Mouse (Mus musculus) intestine, embryonic 16.5 days (tissue): ENCODE results near the gene Polr1c. TPM values are rescaled to one million over a fixed set of nuclear protein-coding genes. Genes with fewer than 3 reads are reported as not detected.

Experiments used
- ATAC-seq: fragments of 200-750 bp; cut with Nextera tagmentation; 2 replicates; pipeline ENCODE4 v1.8.0; 2017; ENCODE audit warnings: moderate TSS enrichment, moderate library complexity
- H3K27ac ChIP-seq: fragments of 300-500 bp; sonication (generic); 2 replicates; pipeline ENCODE4 v1.5.1; 2014; ENCODE audit warnings: mild to moderate bottlenecking, low read length
- H3K27me3 ChIP-seq: fragments of 300-500 bp; sonication (generic); replicated peaks from 2 replicates; pipeline ENCODE4 v1.6.1; 2014; ENCODE audit warnings: low read length, control low read depth, mixed read lengths; ENCODE audit not compliant: control insufficient read depth, insufficient read depth
- H3K36me3 ChIP-seq: fragments of 300-500 bp; sonication (generic); 2 replicates; pipeline ENCODE4 v1.6.1; 2014; ENCODE audit warnings: low read length, control low read depth; ENCODE audit not compliant: control insufficient read depth, insufficient read depth
- H3K4me1 ChIP-seq: fragments of 300-500 bp; sonication (generic); 2 replicates; pipeline ENCODE4 v1.6.1; 2014; ENCODE audit warnings: low read length, control low read depth, mixed read lengths; ENCODE audit not compliant: control insufficient read depth, insufficient read depth
- H3K4me2 ChIP-seq: fragments of 300-500 bp; sonication (generic); 2 replicates; pipeline ENCODE4 v1.6.1; 2014; ENCODE audit warnings: low read depth, low read length, control low read depth
- H3K4me3 ChIP-seq: fragments of 300-500 bp; sonication (generic); 2 replicates; pipeline ENCODE4 v1.5.1; 2014; ENCODE audit warnings: mild to moderate bottlenecking, low read length
- H3K9ac ChIP-seq: fragments of 300-500 bp; sonication (generic); 2 replicates; pipeline ENCODE4 v1.6.1; 2014; ENCODE audit warnings: low read depth, low read length
- H3K9me3 ChIP-seq: fragments of 300-500 bp; sonication (generic); 2 replicates; pipeline ENCODE4 v1.6.1; 2016; ENCODE audit warnings: low read length, control low read depth; ENCODE audit not compliant: control insufficient read depth
- WGBS: fragments of 180-500 bp; shearing (Covaris S2); extraction: QIAGEN DNeasy Blood & Tissue Kit; methylation state at CpG from one replicate; pipeline ENCODE4 v1.1.7; 2014; 5-methylcytosine and 5-hydroxymethylcytosine counted together
- polyA plus RNA-seq: library from polyadenylated mRNA; unstranded; fragments of >200 nt; fragmentation: Nextera tagmentation; extraction: Ambion mirVana; gene quantifications from 2 replicates; pipeline ENCODE4 v1.2.1, GENCODE M21; 2015

The Polr1c gene
- polyA plus RNA-seq, 1 experiment from 2014 or later = 69.5 TPM

GRCm38 (mm10) chr17:46278011-46278765, 30.3 kb upstream of the Polr1c start:
- no peak overlapping the region for H3K27ac ChIP-seq
- no peaks in the 10 kb centered on the region for H3K27me3 ChIP-seq
- no peak overlapping the region for H3K4me3 ChIP-seq
- no peaks in the 10 kb centered on the region for H3K9me3 ChIP-seq
- ATAC-seq = no peak
- no peak overlapping the region for H3K4me2 ChIP-seq
- H3K9ac ChIP-seq = no peak overlapping the region
- peaks cover 2% of the 10 kb centered on the region; the same call in 1 of the 2 replicates for H3K36me3 ChIP-seq
- peaks cover 12% of the 10 kb centered on the region for H3K4me1 ChIP-seq
- 88% methylated on average over 12 of the region's 12 CpGs for WGBS

GRCm38 (mm10) chr17:46277586-46277985, 29.7 kb upstream of the Polr1c start:
- Histone ChIP-seq H3K36me3 (peaks cover 2% of the 10 kb centered on the region; the same call in 1 of the 2 replicates), H3K4me2 (no peak overlapping the region), H3K27me3 (no peaks in the 10 kb centered on the region), H3K4me1 (peaks cover 13% of the 10 kb centered on the region), H3K9me3 (no peaks in the 10 kb centered on the region), H3K4me3 (no peak overlapping the region), H3K9ac (no peak overlapping the region), H3K27ac (no peak overlapping the region)
- WGBS = 70% methylated on average over 4 of the region's 4 CpGs
- no peak for ATAC-seq

- Histone ChIP-seq H3K4me1 (peaks cover 8% of the 10 kb centered on the region), H3K9ac (no peak overlapping the region), H3K27ac (no peak overlapping the region), H3K4me2 (no peak overlapping the region), H3K9me3 (no peaks in the 10 kb centered on the region), H3K36me3 (peaks cover 6% of the 10 kb centered on the region; the same call in 1 of the 2 replicates), H3K4me3 (no peak overlapping the region), H3K27me3 (no peaks in the 10 kb centered on the region)
- no peak for ATAC-seq
- WGBS = 89% methylated on average over 10 of the region's 10 CpGs
Measured at GRCm38 (mm10) chr17:46275506-46275905, 27.7 kb upstream of the Polr1c start.

GRCm38 (mm10) chr17:46275034-46275433, 27.2 kb upstream of the Polr1c start:
- no peak overlapping the region for H3K4me3 ChIP-seq
- no peaks in the 10 kb centered on the region for H3K27me3 ChIP-seq
- H3K36me3 ChIP-seq = peaks cover 7% of the 10 kb centered on the region; the same call in 1 of the 2 replicates
- no peak overlapping the region for H3K4me2 ChIP-seq
- no peak overlapping the region for H3K27ac ChIP-seq
- no peaks in the 10 kb centered on the region for H3K9me3 ChIP-seq
- no peak for ATAC-seq
- H3K4me1 ChIP-seq = peaks cover 12% of the 10 kb centered on the region
- no peak overlapping the region for H3K9ac ChIP-seq
- WGBS = 90% methylated on average over 6 of the region's 6 CpGs

- 77% methylated on average over 6 of the region's 6 CpGs for WGBS
- Histone ChIP-seq H3K9me3 (no peaks in the 10 kb centered on the region), H3K4me3 (no peak overlapping the region), H3K9ac (no peak overlapping the region), H3K27me3 (no peaks in the 10 kb centered on the region), H3K4me1 (peaks cover 18% of the 10 kb centered on the region), H3K4me2 (no peak overlapping the region), H3K36me3 (peaks cover 13% of the 10 kb centered on the region; the same call in 1 of the 2 replicates), H3K27ac (no peak overlapping the region)
- no peak for ATAC-seq
Measured at GRCm38 (mm10) chr17:46274465-46274864, 26.6 kb upstream of the Polr1c start.

- Histone ChIP-seq H3K4me1 (peaks cover 19% of the 10 kb centered on the region), H3K27ac (no peak overlapping the region), H3K4me3 (no peak overlapping the region), H3K4me2 (no peak overlapping the region), H3K9me3 (no peaks in the 10 kb centered on the region), H3K36me3 (peaks cover 13% of the 10 kb centered on the region; the same call in 1 of the 2 replicates), H3K27me3 (no peaks in the 10 kb centered on the region), H3K9ac (no peak overlapping the region)
- 64% methylated on average over 1 of the region's 1 CpGs for WGBS
- ATAC-seq = no peak
Measured at GRCm38 (mm10) chr17:46273803-46274236, 26.0 kb upstream of the Polr1c start.

GRCm38 (mm10) chr17:46272675-46273074, 24.8 kb upstream of the Polr1c start:
- no peak overlapping the region for H3K4me2 ChIP-seq
- no peak for ATAC-seq
- no peaks in the 10 kb centered on the region for H3K27me3 ChIP-seq
- peaks cover 13% of the 10 kb centered on the region; the same call in 1 of the 2 replicates for H3K36me3 ChIP-seq
- H3K9me3 ChIP-seq = no peaks in the 10 kb centered on the region
- no peak overlapping the region for H3K27ac ChIP-seq
- H3K4me3 ChIP-seq = no peak overlapping the region
- H3K4me1 ChIP-seq = peaks cover 24% of the 10 kb centered on the region
- H3K9ac ChIP-seq = no peak overlapping the region
- 89% methylated on average over 5 of the region's 5 CpGs for WGBS

- H3K4me1 ChIP-seq = peaks cover 30% of the 10 kb centered on the region
- H3K4me3 ChIP-seq = no peak overlapping the region
- 90% methylated on average over 2 of the region's 2 CpGs for WGBS
- no peaks in the 10 kb centered on the region for H3K9me3 ChIP-seq
- H3K27ac ChIP-seq = no peak overlapping the region
- H3K9ac ChIP-seq = no peak overlapping the region
- no peak overlapping the region for H3K4me2 ChIP-seq
- H3K27me3 ChIP-seq = no peaks in the 10 kb centered on the region
- no peak for ATAC-seq
- H3K36me3 ChIP-seq = peaks cover 13% of the 10 kb centered on the region; the same call in 1 of the 2 replicates
Measured at GRCm38 (mm10) chr17:46272058-46272457, 24.2 kb upstream of the Polr1c start.

- WGBS = 74% methylated on average over 19 of the region's 19 CpGs
- H3K9ac ChIP-seq = peak overlapping the region; percentile 51
Measured at GRCm38 (mm10) chr17:46269771-46270534, 22.1 kb upstream of the Polr1c start.

More at GRCm38 (mm10) chr17:46269771-46270534, 22.1 kb upstream of the Polr1c start:
- Histone ChIP-seq H3K9me3 (no peaks in the 10 kb centered on the region), H3K27ac (peak overlapping the region; percentile 14; the same call in 1 of the 2 replicates), H3K4me1 (peaks cover 44% of the 10 kb centered on the region), H3K36me3 (peaks cover 11% of the 10 kb centered on the region; the same call in 1 of the 2 replicates), H3K27me3 (no peaks in the 10 kb centered on the region), H3K4me3 (peak overlapping the region; percentile 5; the same call in 1 of the 2 replicates), H3K4me2 (peak overlapping the region; percentile 23; the same call in 1 of the 2 replicates)
- ATAC-seq = no peak
